Mouse (Mus musculus) kidney, postnatal 25 days (tissue): Measurements from ENCODE around the gene Ippk.
A peak's percentile ranks its signal among the peaks of the same experiment; 100 is the strongest.

Experiments used
- DNase-seq, 2 experiments: peaks; one replicate each; pipeline ENCODE4 v3.0.0; 2021; ENCODE audit warnings: mixed read lengths in 2 of 2

The Ippk gene

GRCm38 (mm10) chr13:49420754-49421605, at the start of gene Ippk:
Gene Ippk, plus strand, starts transcription at chr13:49421249.
- DNase-seq: peak; percentile 99

GRCm38 (mm10) chr13:49371428-49371899, 49.6 kb upstream of the Ippk start:
- peak; percentile 85 to 95 for DNase-seq

GRCm38 (mm10) chr13:49372370-49373060, 48.5 kb upstream of the Ippk start:
- DNase-seq: peak in 1 of 2 experiments; percentile 54

- DNase-seq: no peak
Measured at GRCm38 (mm10) chr13:49374304-49374703, 46.7 kb upstream of the Ippk start.

GRCm38 (mm10) chr13:49374730-49375129, 46.3 kb upstream of the Ippk start:
- DNase-seq: peak; percentile 71 to 75

GRCm38 (mm10) chr13:49377608-49378007, 43.4 kb upstream of the Ippk start:
- no peak for DNase-seq

- no peak for DNase-seq
Measured at GRCm38 (mm10) chr13:49379301-49379700, 41.7 kb upstream of the Ippk start.

GRCm38 (mm10) chr13:49381230-49381629, 39.8 kb upstream of the Ippk start:
- DNase-seq: peak; percentile 86 to 94

GRCm38 (mm10) chr13:49382997-49383396, 38.1 kb upstream of the Ippk start:
- no peak for DNase-seq

GRCm38 (mm10) chr13:49384751-49385463, 36.1 kb upstream of the Ippk start:
- peak; percentile 74 to 78 for DNase-seq

GRCm38 (mm10) chr13:49391374-49391773, 29.7 kb upstream of the Ippk start:
- DNase-seq: peak in 1 of 2 experiments; percentile 37

GRCm38 (mm10) chr13:49393579-49393978, 27.5 kb upstream of the Ippk start:
- no peak for DNase-seq

GRCm38 (mm10) chr13:49394886-49395447, 26.1 kb upstream of the Ippk start:
- no peak for DNase-seq

GRCm38 (mm10) chr13:49396798-49397197, 24.3 kb upstream of the Ippk start:
- no peak for DNase-seq

GRCm38 (mm10) chr13:49398191-49398590, 22.9 kb upstream of the Ippk start:
- no peak for DNase-seq

GRCm38 (mm10) chr13:49400139-49400538, 20.9 kb upstream of the Ippk start:
- peak; percentile 55 to 56 for DNase-seq

- no peak for DNase-seq
Measured at GRCm38 (mm10) chr13:49402628-49403027, 18.4 kb upstream of the Ippk start.

GRCm38 (mm10) chr13:49407795-49408194, 13.3 kb upstream of the Ippk start:
- no peak for DNase-seq

- DNase-seq: no peak
Measured at GRCm38 (mm10) chr13:49421606-49421917, 513 bp downstream of the Ippk start.

GRCm38 (mm10) chr13:49421959-49422358, 910 bp downstream of the Ippk start:
- no peak for DNase-seq

GRCm38 (mm10) chr13:49426736-49427135, 5.7 kb downstream of the Ippk start:
- DNase-seq: no peak

- no peak for DNase-seq
Measured at GRCm38 (mm10) chr13:49428042-49428675, 7.1 kb downstream of the Ippk start.
